Mouse (Mus musculus): ENCODE data around the gene Arel1. TPM values are rescaled to one million over a fixed set of nuclear protein-coding genes. Genes with fewer than 3 reads are reported as not detected.

Gene Arel1
- total RNA-seq, 2 experiments from 2014 or later: 38.1 to 48.5 TPM

DNA sequence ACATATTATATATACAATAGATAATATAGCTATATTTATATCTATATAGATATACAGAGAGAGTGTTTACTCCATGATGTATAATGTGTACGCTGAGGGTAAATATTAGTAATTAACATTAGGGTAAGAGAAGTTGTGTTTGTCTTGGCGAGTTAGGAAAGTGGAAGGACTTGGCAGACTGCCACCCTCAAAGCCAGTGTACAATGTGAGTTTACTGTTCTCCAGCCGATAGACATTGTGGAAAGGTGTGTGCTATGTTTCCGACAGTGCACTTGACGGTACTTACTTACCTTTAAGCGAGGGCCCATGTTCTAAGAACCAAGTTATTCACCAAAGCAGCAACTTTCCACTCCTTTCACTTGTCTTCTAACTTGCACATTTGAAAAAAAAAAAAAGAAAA, 19.9 kb downstream of the Arel1 start:
- DNase-seq: no peak
- intact Hi-C loops (cut with DNase I): no loop called here

DNA sequence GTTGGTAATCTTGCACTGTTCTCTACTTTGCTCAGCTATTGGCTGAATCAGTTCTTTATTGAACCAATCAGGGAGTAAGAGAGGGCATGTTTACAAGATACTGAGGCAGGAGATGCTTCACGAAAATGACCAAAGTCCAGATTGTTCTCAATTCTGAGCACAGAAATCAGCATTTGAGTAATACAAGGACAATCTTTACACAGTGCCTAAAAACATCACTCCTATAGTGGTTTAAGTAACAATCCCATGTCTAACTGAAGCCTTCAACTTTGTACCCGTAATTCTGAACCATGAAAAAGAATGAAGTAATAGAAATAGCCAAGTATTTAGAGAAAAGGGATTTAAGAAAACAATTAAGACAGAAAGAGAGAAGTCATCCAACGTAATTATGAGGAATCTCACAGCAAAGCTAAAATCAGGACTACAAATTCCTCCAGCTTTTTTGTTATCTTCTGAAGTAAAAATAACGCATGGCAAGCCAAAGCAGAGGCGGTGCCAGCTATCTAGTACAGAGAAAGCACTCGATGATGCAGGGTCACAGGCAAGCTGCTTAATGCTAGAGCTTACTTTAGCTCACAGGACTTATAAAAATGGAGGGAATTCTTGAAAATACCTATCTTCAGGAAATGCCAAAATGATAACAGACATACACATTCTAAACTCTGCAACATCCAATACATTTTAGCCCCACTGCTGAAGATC, 22.0 kb downstream of the Arel1 start:
- peak; percentile 58 to 66 for DNase-seq
- intact Hi-C loops (cut with DNase I): no loop called here

DNA sequence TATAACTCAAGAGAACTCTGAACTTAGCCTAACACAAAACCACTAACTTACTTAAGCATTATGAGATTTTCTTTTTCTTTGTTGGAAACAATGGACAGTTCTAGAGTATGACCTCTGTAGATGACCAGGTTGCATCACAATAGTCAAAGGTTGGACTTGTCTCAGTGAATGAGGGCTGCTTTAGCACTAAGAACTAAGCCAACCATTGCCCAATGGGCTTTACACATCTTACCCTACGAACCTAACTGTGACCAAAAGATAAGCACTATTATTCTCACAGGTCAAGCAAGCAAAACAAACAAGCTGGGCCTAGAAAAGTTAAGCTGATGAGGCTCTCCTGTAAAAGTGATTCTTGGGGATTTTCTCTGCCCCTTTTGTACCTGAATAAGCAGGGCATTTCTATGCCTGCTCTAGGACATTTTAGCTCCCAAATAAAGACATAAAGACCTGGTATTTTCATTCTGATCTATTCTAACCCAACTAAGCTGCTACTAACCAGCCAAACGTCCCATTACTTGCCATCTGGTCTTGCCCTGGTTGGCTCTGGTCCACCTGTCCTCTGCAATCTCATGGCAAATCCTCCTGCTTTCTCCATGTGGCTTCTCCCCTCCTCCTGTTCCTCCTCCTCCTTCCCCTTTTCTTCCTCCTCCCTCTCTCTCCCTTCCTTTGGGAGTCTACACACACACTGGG, 22.7 kb downstream of the Arel1 start:
- intact Hi-C loops (cut with DNase I): no loop called here

DNA sequence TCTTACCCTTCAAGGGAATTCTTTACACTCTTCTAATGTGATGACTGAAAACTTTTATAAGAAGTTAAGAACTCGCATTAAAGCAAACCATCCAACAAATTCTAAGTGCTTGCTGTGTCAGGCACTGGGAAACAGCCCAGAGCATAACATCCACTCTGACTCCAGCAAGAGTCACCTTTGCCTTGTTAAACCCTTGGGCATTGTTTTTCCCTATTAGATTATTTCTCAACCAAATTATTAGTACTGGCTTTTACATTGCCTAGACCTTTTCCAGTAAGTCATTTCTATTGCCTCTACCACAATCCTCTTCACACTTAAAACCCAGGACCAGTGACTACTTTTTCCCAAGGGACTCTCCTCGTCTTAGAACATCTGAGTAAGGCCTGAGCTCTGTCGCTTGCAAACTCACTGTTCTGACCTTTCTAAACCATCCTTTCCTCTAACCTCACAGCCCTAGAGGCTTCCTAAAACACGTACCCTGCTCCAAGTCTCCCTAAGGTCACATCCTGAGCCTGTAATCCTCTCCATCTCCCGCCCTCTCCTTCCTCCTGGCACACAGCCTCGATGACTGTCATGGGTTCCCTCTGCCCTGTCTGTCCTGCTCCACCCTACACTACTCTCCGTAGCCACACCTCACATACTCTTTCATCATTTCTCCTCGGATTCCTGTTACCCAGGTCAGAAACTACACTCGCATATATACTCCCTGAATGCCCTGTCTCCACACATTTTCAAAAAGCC, 25.7 kb downstream of the Arel1 start:
- intact Hi-C loops (cut with DNase I): no loop called here
- DNase-seq: no peak

More for the DNA sequence above, 22.7 kb downstream of the Arel1 start:
- DNase-seq: no peak

DNA sequence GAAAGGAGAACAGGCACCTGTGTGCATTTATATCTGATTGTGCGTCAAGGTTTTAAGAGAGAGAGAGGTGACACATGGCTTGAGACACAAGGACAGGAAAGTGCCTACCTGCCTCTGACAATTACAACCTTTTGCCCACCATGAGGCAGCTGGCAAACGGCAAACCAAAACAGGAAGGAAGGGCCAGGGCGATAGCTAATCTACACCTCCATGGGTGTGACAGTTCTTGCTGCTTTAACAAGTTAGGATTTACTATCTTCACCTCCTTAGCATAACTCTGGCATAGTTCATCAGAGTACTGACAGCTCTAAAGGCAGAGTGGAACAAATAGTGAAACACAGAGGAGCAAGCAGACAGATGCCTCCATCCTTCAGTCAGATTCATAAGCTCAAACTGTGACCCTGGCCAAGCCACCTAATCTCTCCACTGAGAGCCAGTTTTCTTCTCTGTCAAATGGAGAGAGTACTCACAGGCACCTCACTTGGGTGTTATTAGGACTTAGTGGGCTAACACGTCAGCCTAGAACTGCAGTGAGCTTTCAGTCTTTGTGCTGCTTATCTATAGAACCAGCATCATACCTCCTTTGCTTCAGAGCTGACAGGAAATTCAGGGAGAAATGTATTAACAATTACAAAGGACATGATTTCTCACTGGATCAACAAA, 26.4 kb downstream of the Arel1 start:
- intact Hi-C loops (cut with DNase I): no loop called here
- no peak for DNase-seq

DNA sequence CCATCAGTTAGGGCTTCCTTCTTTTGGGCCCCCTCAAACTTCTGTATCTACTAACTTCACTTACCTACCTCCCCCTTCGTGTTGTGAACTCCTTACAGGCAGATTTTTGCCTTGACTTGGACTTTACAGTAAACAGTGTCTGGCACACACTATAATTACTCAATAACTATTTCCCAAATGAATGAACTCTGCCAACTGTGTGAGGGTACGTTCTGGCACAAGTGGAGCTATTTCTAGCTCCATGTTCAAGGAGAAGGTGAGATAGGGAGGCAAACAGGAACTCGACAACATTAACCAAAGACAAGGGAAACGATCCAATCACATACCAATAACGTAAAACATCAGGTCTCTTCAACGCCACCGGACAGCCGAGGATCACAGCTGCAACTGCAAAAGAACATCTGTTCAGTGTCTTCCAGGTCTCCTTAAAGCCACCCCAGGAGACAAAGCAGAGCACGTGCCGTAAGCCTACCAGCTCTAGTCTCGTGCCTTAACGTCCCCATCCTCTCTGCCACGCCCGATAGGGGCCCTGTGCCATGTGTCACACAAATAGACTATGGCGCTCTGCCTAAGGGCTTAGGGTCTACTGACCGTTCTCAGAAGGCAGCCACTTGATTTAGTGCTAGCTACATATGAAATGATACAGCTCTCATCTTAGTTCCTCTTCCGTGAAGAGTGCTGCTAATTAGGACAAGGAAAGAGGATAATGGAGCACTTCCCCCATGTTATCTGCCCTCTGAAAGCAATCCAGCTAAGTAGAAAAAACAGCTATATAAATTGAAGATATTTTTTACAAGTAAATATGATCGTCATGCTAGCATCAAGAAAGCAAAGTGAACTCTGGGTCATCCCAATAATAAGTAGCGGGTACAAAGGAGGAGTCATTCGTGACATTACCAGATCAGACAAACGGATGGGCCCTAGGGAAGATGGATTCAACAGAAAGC, 27.4 kb downstream of the Arel1 start:
- DNase-seq: peak; percentile 43 to 68
- intact Hi-C loops (cut with DNase I): no loop called here

DNA sequence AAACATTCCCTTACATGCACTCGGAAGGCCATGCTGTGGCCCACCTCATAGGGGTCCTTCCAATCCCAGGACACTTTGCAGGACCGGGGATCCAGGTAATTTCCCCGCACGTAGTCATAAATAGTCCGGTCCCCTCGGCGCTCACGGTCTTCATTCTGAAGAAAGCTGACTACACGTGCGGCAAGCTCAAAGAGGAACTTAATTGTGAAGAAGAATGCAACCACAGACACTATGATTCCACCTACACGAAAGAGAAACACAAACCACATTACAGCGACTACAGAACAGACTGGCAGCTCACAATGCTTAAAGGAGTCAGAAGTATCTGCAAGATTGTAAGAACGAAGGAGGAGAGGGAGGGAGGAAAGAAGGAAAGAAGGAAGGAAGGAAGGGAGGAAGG, 29.0 kb downstream of the Arel1 start:
- intact Hi-C loops (cut with DNase I): no loop called here
- no peak for DNase-seq

DNA sequence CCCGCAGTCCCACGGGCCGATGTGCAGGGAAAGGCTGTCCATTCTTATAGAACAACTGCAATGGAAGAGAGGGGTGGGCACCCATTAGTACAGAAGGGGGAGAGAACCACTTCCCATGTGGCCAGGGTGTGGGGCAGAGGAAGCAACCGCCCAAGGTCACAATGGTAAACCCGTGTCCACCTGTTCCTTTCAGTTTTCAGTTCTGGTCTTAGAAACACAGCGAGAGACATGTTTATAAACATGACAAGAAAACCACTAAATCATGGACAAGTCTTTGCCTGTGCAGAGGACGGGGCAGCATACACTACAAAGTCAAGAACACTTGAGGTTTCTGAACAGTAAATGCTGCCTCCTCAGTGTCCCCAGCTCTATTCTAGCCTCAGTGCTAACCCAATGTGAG, 30.4 kb downstream of the Arel1 start:
- intact Hi-C loops (cut with DNase I): no loop called here
- no peak for DNase-seq

DNA sequence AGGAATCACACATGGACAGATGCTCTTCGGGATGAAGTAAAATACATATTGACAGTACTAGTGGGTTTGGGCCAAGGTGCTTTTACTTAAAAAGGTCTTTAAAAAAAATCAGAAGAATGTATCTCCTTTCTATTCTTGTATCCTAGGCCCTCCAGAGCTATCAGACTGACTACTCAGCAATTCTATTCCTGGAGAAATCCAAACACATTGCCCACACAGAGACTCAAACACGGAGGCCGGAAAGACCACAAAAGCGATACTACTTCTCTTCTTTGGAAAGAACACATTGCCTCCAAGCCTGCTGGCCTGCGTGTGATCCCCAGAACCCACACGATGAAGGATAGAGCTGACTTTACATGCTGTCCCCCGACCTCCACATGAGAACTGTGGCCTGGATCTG, 31.6 kb downstream of the Arel1 start:
- intact Hi-C loops (cut with DNase I): no loop called here
- DNase-seq: no peak

DNA sequence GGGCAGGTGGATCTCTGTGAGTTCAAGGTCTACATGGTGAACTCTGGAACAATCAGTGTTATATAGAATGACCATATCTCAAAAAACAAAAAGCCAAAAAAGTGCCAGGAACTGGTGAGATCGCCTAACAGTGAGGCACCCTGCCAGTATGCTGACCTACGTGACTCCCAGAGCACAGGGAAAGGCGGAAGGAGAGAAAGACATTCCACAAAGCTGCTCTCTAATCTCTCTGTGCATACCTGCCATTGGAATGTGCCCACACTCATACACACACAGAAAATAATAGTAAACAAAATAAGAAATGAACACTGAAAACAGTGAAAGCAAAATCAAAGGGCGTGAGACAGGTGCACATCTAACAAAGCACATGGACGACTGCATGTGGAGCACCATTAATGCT, 35.4 kb downstream of the Arel1 start:
- intact Hi-C loops (cut with DNase I): no loop called here
- DNase-seq: no peak

DNA sequence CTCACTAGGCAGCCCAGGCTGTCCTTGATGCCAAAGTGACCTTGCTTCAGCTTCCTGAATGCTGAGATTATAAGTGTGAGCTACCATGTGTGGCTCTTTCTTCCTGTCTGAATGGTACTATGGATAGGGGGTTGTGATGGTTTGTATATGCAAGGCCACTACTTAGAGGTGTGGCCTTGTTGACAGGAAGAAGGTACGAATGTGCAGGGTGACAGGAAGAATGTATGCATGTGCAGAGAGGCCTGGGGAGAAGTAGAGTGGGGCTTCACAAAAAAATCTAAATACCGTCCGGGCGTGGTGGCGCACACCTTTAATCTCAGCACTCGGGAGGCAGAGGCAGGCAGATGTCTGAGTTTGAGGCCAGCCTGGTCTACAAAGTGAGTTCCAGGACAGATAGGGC, 38.5 kb downstream of the Arel1 start:
- intact Hi-C loops (cut with DNase I): no loop called here
- DNase-seq: no peak

DNA sequence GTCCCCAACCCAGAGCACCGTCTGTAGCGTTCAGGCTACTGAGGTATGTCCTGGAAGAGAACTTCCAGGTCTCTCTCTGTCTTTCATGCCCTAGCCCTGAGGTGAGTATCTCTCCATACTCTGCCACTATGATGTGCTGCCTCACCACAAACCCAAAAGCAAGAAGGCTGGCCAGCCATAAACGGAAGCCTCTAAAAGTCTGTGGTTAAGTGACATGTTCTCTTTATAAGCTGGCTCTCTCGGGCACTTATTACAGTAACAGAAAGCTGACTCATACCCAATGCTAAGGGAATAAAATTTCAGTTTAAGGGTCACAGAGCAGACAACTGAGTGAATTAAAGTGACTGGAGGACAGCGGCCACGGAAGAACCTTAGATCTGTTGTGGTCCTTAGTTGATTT, 44.2 kb downstream of the Arel1 start:
- intact Hi-C loops (cut with DNase I): no loop called here
- no peak for DNase-seq

DNA sequence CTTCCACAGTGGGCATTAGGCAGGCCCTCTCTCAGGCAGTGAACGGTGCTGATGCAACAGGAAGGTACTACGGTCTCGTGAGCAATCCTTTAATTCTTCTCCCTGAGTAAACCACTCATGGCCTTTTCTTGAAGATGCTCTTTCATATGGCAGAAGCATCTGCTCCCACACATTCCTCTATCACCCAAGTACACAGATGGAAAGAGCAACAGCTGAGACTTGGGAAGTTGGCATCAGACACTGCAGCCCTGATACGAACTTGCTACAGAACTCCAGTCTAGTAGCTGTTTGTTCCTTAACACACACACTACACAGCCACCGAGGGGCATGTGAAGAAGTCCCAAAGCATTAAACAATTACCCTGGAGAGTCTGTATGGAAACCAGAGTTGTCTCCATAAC, 46.4 kb downstream of the Arel1 start:
- no peak for DNase-seq
- intact Hi-C loops (cut with DNase I): no loop called here

DNA sequence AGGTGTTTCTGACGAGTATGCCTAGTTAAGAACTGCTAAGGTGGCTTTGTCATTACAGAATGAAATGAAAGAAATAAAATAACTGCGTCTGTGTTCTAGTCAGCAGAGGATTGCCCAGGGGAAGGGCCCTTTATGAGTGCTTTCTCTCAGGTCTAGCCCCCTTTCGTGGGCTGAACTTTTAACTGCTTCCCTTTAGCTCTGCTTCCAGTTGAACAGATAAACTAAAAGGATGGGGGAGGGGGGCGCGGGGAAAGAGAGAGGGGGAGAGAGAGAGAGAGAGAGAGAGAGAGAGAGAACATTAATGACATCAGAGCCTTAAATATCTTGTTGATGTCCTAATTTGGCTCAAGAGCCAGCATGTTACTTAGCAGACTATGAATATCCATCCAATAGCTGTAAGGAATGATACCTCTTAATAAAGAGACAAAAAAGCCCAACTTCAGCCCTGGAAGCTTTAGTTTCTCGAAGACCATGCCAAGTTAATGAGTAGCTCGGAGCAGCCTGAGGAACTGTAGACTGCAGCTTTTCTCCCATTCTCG, 48.8 kb downstream of the Arel1 start:
- intact Hi-C loops (cut with DNase I): no loop called here
- DNase-seq: no peak

DNA sequence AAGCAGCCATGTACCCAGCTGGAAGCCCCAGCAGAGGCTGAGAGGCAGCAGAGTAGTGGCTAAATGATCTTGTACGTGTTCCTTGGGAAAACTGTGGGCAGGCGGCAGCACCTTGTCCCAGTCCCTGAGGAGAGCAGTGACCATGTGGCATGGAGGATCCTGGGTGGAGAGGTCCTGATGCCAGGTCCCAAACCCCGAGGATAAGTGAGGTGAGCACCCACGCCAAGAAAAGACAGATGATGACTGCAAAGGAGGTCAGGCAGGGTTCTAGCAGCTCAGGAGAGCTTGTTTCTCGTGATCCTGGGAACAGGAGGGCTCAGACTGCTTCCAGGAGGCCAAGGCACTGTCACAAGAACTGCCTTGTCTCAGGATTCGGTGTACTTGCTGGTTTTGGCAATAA, 51.9 kb downstream of the Arel1 start:
- intact Hi-C loops (cut with DNase I): no loop called here
- no peak for DNase-seq

DNA sequence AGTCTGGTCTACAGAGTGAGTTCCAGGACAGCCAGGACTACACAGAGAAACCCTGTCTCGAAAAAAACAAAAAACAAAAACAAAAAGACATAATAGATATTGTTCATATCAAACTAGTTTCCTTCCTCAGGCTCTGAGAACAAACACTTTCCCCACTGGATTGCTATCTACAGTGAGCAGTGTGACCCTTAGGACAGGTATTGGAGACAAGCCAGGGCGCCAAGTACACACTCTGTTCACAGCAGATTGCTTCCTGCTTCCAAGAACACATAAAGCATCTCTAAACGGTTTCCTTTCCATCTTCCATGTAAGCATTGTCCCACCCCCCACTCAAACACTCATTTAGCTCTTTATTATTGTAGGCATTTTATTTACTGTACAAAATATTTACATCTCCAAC, 52.9 kb downstream of the Arel1 start:
- no peak for DNase-seq
- intact Hi-C loops (cut with DNase I): no loop called here

DNA sequence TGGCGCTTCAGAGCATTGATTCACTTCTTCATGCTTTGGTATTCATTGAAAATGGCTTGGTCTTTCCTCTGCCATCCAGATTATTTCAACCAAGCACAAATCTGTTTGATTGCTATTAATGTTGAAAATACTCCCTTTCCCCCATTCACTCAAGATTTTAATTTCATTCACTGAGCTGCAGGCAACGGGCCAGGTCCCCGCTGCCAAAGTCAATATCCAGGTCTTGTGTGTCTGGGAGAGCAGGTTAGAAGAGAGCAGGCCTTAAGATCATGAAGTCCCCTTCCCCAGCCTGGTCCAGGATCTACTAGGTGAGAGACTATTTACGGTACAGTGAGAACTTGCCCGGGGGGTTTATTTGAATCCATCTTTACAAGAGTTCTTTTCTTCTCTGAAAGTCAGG, 55.7 kb downstream of the Arel1 start:
- intact Hi-C loops (cut with DNase I): no loop called here

DNA sequence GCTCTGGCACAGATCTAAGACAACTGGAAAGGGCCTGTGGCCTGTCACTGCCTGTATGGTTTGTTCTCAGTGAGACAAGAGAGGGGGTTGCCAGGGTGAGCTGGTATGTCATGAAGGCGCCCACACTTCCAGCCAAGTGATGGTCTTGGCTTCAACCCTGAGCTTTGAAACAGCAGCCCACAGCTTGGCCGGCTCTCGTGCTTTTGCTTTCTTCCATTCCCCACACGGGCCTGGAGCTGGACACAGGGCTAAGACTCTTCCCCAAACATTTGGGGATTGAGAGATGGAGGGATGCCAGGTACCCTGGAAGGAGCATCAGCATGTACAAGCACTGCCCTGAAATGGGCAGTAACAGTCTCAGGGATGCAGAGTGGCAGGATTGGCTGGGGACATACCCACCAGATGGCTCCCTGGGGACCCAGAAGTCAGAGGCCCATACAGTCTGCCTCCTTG, 58.0 kb downstream of the Arel1 start:
- intact Hi-C loops (cut with DNase I): no loop called here
- DNase-seq: no peak

More for the DNA sequence above, 55.7 kb downstream of the Arel1 start:
- no peak for DNase-seq

DNA sequence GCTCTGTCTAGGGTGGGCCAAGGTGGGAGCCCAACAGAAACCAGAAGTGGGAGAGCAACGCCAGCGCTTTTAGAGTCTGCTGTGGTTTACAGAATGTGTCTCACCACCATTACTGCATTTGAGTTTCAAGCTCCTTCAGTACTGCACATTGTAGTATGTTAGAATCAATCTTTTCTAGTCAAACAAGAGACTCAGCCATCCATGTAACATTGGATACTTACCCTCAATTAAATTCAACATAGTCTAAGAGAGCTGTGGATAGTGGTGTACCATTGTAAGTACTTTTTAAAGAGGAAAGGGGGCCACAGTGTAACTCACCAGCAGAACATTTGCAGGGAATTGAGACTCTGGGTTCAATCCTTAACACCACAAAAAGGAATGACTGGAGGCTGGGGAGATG, 59.1 kb downstream of the Arel1 start:
- DNase-seq: no peak
- intact Hi-C loops (cut with DNase I): no loop called here

DNA sequence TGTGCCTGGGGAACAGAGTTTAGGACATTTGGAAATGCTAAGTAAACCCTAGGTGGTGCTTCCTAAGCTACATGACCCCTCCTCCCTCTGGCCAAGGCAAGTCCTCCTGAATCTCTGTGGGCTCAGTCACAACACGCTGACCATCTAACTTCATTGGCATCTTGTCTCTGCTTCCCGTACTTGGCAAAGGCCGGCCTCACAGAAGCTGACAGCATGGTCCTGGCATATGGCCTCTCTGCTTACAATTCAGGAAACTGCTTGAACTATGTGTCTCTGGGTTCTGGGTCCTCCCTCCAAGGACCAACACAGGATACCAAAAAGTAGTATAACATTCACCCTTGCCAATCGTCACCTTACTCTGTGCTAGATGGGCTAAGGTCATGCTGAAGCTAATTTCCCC, 60.6 kb downstream of the Arel1 start:
- intact Hi-C loops (cut with DNase I): no loop called here
- no peak for DNase-seq
